Mouse (Mus musculus) C2C12 (cell line): ENCODE measurements around the gene Timp4. TPM values are rescaled to one million over a fixed set of nuclear protein-coding genes. Genes with fewer than 3 reads are reported as not detected.

Experiments used
- H3K27me3 ChIP-seq: one replicate; pipeline ENCODE4 v1.6.1; 2011; ENCODE audit not compliant: control insufficient read depth, insufficient read depth, insufficient read length
- H3K36me3 ChIP-seq: one replicate; pipeline ENCODE4 v1.6.1; 2011; ENCODE audit not compliant: control insufficient read depth, insufficient read depth
- H3K4me3 ChIP-seq: one replicate; pipeline ENCODE4 v1.5.1; 2011; ENCODE audit warnings: mild to moderate bottlenecking, control low read depth; ENCODE audit not compliant: poor library complexity, insufficient read depth, severe bottlenecking
- H3K79me2 ChIP-seq: one replicate; pipeline ENCODE4 v1.6.1; 2011; ENCODE audit not compliant: control insufficient read depth, insufficient read depth
- H3K79me3 ChIP-seq: one replicate; pipeline ENCODE4 v1.6.1; 2011; ENCODE audit warnings: low read depth, control low read depth
- H3ac ChIP-seq: one replicate; pipeline ENCODE3; 2011; ENCODE audit warnings: low read depth; ENCODE audit not compliant: control insufficient read depth, insufficient read length
- CEBPB ChIP-seq: IDR thresholded peaks from one replicate; pipeline ENCODE4 v1.6.1; 2011; ENCODE audit warnings: low read depth, mild to moderate bottlenecking, control low read depth, moderate library complexity
- CTCF ChIP-seq: IDR thresholded peaks from one replicate; pipeline ENCODE4 v1.5.1; 2011; ENCODE audit not compliant: control insufficient read depth, insufficient read depth, insufficient read length
- FOSL1 ChIP-seq: IDR thresholded peaks from one replicate; pipeline ENCODE4 v1.8.0; 2011; ENCODE audit warnings: mild to moderate bottlenecking, low read length; ENCODE audit not compliant: poor library complexity, insufficient read depth, severe bottlenecking
- MAX ChIP-seq: IDR thresholded peaks from one replicate; pipeline ENCODE4 v1.6.1; 2011; ENCODE audit warnings: mild to moderate bottlenecking, control low read depth
- MYOD1 ChIP-seq: IDR thresholded peaks from one replicate; pipeline ENCODE4 v1.6.1; 2011; ENCODE audit warnings: low read depth; ENCODE audit not compliant: control insufficient read depth, insufficient read length
- MYOG ChIP-seq: IDR thresholded peaks from one replicate; pipeline ENCODE4 v1.6.1; 2011; ENCODE audit not compliant: control insufficient read depth, insufficient read length; ENCODE audit errors: extremely low read depth
- USF1 ChIP-seq: IDR thresholded peaks from one replicate; pipeline ENCODE4 v1.6.1; 2011; ENCODE audit warnings: low read depth, mild to moderate bottlenecking, control low read depth, moderate library complexity
- long read RNA-seq, 2 experiments: library from polyadenylated mRNA; unstranded; transcript quantifications; one replicate each; pipeline ENCODE4 v2.0.0; 2019 to 2020
- polyA plus RNA-seq: library from polyadenylated mRNA; unstranded; fragments of >200 nt; fragmentation: generic; extraction: Trizol; gene quantifications from one replicate; pipeline ENCODE4 v1.2.1, GENCODE M21; 2012; ENCODE audit warnings: missing spikeins

Gene Timp4
- 0.01 TPM for polyA plus RNA-seq
- long read RNA-seq, experiment 1 = 0 reads
- long read RNA-seq, experiment 2 = 0 reads

DNA sequence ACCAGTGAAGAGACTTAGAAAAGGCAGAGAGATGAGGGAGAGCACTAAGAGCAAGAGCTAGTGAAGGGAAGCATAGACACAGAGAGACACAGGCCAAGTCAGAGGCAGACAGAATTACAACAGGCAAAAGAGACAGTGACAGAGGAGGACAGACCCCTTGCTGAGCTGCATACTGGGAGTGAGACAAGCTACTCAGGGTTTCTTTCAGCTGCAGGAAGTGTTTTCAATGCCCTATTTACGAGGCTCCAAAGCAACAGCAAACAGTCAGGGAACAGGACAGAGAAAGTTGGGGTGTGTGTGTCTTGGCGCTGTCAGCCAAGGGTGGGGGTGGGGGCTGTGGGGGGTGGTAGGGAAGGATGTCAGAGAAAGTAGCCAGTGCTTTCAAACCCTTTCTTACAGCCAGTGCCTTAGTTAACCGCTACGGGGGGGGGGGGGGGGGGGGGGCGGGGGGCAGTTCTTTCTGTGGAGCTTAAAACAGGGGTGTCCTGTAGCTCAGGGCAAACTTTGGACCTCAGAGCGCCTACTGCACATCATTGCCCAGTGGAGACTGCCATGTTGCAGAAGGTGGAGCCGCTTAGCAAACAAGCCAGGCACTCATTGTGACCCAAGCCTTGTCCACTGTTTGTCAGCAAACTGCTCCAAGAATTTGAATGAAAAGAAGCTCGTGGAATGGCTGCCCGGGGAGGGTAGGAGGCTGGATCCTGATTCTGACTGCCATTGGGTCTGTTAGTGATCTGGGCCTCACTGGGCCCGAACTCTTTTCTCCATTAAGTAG is at the start of gene Timp4:
Timp4 (minus strand) TSS at position 107 of the 775 bp plus-strand sequence.
- no peak within 1 kb of the TSS for H3K4me3 ChIP-seq
- no peak within 1 kb of the TSS for H3ac ChIP-seq
- H3K79me3 ChIP-seq = no peaks in the 10 kb centered on the region

DNA sequence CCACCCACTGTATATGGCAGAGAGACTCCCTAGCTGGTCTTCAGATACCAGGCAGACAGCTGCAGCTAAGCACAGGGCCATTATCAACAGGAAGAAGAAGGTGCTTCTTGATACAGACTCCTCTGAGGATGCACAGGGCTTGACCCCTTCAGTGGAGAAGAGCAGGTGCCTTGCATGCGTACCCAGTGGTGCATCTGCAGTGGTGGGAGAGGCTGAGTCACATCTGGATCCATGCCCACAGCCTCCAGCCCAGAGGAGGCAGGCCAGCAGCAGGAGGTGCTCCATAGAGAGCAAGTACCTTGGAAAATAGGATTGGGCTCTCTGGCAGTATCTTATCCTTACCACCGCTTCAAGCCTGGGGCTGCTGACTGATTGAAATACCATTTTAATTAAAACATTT is 41.9 kb upstream of the Timp4 start:
- Histone ChIP-seq H3K4me3 (no peak overlapping the region), H3K27me3 (no peaks in the 10 kb centered on the region), H3K79me3 (no peaks in the 10 kb centered on the region), H3K79me2 (no peaks in the 10 kb centered on the region), H3ac (no peak overlapping the region), H3K36me3 (no peaks in the 10 kb centered on the region)
- TF ChIP-seq MYOG (no peak), MYOD1 (peak; percentile 51), CTCF (no peak), USF1 (no peak), MAX (no peak)

More for the DNA sequence above, at the start of gene Timp4:
- TF ChIP-seq MYOD1 (no peak), USF1 (no peak), MAX (no peak), FOSL1 (no peak), CTCF (no peak), MYOG (no peak), CEBPB (no peak)
- Histone ChIP-seq H3K79me2 (no peaks in the 10 kb centered on the region), H3K36me3 (no peaks in the 10 kb centered on the region), H3K27me3 (no peaks in the 10 kb centered on the region)

DNA sequence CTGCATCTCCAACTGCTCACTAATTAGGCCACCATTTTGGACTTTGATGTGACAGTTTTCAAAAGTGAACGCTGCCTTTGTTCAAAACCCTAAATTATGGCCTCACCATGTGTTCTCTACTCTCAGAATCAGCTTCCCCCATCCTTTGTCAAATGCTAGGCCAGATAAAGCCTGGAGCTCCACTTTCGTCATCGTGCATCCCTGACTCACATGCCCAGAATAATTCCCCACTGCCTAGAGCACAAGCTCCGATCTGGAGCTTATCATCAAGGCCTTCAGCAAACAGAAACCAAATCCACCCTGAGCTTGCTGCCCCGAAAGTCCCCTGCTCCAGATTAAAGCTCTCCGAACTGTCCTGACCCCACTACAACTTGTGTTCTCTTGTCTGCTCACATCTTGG is 40.6 kb upstream of the Timp4 start:
- H3K27me3 ChIP-seq = no peaks in the 10 kb centered on the region
- H3K4me3 ChIP-seq = no peak overlapping the region
- H3K36me3 ChIP-seq = no peaks in the 10 kb centered on the region
- no peak for TF ChIP-seq CEBPB
- no peak for TF ChIP-seq FOSL1
- no peak for TF ChIP-seq MYOD1
- TF ChIP-seq USF1 = no peak
- TF ChIP-seq MAX = no peak
- H3ac ChIP-seq = no peak overlapping the region
- no peaks in the 10 kb centered on the region for H3K79me2 ChIP-seq
- H3K79me3 ChIP-seq = no peaks in the 10 kb centered on the region

DNA sequence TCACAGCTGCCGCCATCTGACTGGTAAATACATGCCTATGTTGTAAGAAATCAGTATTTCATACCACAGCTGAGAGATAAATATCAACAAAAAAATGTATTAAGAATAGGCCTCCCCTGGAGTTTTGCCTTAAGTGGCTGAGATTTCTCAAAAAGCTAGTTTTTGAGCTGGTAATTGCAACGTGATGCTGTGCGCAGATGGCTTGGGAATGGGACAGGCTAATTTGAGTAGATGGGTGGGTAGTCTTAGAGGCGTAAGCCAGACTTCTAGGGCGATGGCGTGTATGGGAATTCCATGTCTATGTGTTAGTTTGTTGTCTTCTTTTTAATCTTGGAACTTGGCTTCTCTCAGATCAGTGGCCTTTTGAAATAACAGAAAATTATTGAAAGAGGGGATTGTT is 39.8 kb upstream of the Timp4 start:
- no peak overlapping the region for H3K4me3 ChIP-seq
- no peaks in the 10 kb centered on the region for H3K36me3 ChIP-seq
- no peak overlapping the region for H3ac ChIP-seq
- no peaks in the 10 kb centered on the region for H3K79me2 ChIP-seq
- H3K27me3 ChIP-seq = no peaks in the 10 kb centered on the region
- no peak for TF ChIP-seq FOSL1
- TF ChIP-seq MYOD1 = no peak
- no peak for TF ChIP-seq USF1
- TF ChIP-seq CEBPB = no peak
- H3K79me3 ChIP-seq = no peaks in the 10 kb centered on the region

DNA sequence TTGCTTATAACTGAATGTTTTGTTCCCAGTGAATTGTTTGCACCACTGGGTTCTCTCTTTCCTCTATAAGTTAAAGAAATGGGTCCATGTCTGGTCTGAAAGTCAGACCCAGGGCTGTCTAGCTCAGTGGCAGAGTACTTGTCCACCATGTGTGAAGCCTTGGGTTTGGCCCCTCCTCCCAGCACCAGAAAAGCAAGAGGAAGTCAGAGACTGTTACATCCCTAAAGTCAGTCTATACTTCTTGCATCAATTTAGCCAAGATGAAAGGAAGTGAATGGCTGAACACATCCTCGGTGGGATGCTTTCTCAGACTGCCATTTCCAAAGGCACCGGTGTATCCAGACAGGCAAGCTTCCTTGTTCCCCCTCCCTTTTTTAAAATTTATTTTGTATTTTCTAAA is 39.1 kb upstream of the Timp4 start:
- H3K4me3 ChIP-seq = no peak overlapping the region
- no peaks in the 10 kb centered on the region for H3K36me3 ChIP-seq
- no peak overlapping the region for H3ac ChIP-seq
- TF ChIP-seq MYOG = no peak
- H3K79me2 ChIP-seq = no peaks in the 10 kb centered on the region
- H3K27me3 ChIP-seq = no peaks in the 10 kb centered on the region
- no peaks in the 10 kb centered on the region for H3K79me3 ChIP-seq

DNA sequence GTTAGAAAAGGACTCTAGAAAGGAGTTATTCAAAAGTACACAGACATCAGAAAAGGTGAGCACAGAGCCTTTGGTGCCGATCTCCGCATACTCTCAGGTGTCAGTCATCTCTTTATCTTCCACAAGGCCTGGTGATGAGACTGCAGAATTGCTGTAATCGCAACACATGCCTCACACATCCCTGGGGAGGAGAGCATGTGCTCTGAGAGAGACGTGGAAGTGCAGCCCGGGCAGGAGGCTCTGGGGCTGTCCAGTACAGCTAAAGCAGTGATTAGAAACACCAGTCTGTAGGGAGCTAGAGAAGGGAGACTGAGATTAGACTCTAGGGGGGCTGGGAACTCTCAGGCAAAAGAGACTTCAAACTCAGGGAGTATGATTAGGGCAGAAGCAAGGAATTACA is 38.6 kb upstream of the Timp4 start:
- H3K79me3 ChIP-seq = no peaks in the 10 kb centered on the region
- TF ChIP-seq USF1 = no peak
- TF ChIP-seq MAX = no peak
- no peak for TF ChIP-seq CTCF

More for the DNA sequence above, 38.6 kb upstream of the Timp4 start:
- H3ac ChIP-seq = no peak overlapping the region
- H3K79me2 ChIP-seq = no peaks in the 10 kb centered on the region
- H3K36me3 ChIP-seq = no peaks in the 10 kb centered on the region
- no peak overlapping the region for H3K4me3 ChIP-seq
- H3K27me3 ChIP-seq = no peaks in the 10 kb centered on the region
